Mouse (Mus musculus): ENCODE measurements at regions not wholly inside any gene's neighbourhood (a gene's known extent, or its start where the extent isn't known, plus 50 kb on each side); places are given as distances from the start of the nearest gene placed in this dataset.
A peak's percentile ranks its signal among the peaks of the same experiment; 100 is the strongest.

DNA sequence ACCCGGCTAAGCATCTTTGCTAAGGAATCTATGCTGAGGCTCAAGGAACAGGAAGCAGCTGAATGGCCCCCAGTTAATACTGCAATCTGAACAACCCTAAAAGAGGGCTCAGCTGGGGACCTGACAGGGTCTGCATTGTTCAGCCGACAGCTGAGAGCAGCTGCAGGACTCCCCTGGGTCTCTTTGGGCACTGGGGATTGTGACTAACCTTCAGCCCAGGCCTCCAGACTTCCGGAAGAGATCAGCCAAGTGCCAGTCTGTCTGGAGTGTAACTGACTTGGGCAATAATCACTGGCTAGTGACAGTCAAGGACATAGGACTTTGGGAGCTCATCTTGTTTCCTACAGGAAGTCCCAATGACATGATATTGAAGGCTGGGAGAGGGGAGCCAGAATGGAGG is 73.1 kb downstream of the Rpusd4 start:
- H3K4me2 ChIP-seq (replicated peaks; ENCODE audit: low read depth, low read length), result no peak overlapping the region
- TF ChIP-seq EP300 (IDR thresholded peaks at IDR 0.05), result no peak
- no peak for TF ChIP-seq CTCF (IDR thresholded peaks at IDR 0.05)
- H3K4me1 ChIP-seq (ENCODE audit: insufficient read depth, low read depth, low read length), result peaks cover 13% of the 10 kb centered on the region; the same call in 1 of the 2 replicates
- 21% methylated on average over 3 of the region's 3 CpGs for WGBS
- H3K27me3 ChIP-seq (replicated peaks; ENCODE audit: insufficient read depth, low read length), result no peaks in the 10 kb centered on the region
- no peak overlapping the region for H3K27ac ChIP-seq (ENCODE audit: low read length)
- ATAC-seq (peak; percentile 20; the same call in 1 of the 2 replicates), DNase-seq (ENCODE audit: low spot score) (peak; percentile 16)
- H3K9me3 ChIP-seq (ENCODE audit: low read length), result no peaks in the 10 kb centered on the region
- no peak overlapping the region for H3K9ac ChIP-seq (replicated peaks; ENCODE audit: low read depth)
- H3K36me3 ChIP-seq (ENCODE audit: insufficient read depth, low read length), result no peaks in the 10 kb centered on the region
- no peak overlapping the region for H3K4me3 ChIP-seq (ENCODE audit: low read depth, low read length)

DNA sequence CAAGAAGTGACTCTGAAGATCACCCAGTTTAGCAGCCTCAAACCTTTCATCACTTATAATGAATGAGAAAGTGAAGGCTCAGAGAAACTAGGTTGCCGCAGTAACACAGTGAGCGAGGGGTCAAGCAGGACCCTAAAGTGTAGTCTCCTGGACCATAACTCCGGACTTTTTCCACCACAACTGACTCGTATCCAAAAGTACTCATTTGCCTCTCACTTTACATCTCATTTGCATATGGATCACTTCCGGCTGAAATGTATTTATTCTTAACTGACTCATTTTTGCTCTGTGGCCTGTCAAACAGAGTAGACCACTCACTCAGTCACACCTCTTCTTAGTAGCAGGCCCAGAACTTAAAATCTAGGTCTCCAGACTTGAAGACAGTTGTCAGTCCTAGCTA is 73.7 kb downstream of the Rpusd4 start:
- Histone ChIP-seq H3K4me2 (replicated peaks; ENCODE audit: low read depth, low read length) (no peak overlapping the region), H3K9ac (replicated peaks; ENCODE audit: low read depth) (no peak overlapping the region), H3K4me3 (ENCODE audit: low read depth, low read length) (no peak overlapping the region), H3K4me1 (ENCODE audit: insufficient read depth, low read depth, low read length) (peaks cover 10% of the 10 kb centered on the region; the same call in 1 of the 2 replicates), H3K27me3 (replicated peaks; ENCODE audit: insufficient read depth, low read length) (no peaks in the 10 kb centered on the region), H3K27ac (ENCODE audit: low read length) (no peak overlapping the region; the same call in 1 of the 2 replicates), H3K9me3 (ENCODE audit: low read length) (no peaks in the 10 kb centered on the region), H3K36me3 (ENCODE audit: insufficient read depth, low read length) (no peaks in the 10 kb centered on the region)
- 72% methylated on average over 5 of the region's 5 CpGs for WGBS
- no peak for DNase-seq (ENCODE audit: low spot score)
- ATAC-seq, result no peak
- TF ChIP-seq EP300 (IDR thresholded peaks at IDR 0.05), result no peak
- no peak for TF ChIP-seq CTCF (IDR thresholded peaks at IDR 0.05)

DNA sequence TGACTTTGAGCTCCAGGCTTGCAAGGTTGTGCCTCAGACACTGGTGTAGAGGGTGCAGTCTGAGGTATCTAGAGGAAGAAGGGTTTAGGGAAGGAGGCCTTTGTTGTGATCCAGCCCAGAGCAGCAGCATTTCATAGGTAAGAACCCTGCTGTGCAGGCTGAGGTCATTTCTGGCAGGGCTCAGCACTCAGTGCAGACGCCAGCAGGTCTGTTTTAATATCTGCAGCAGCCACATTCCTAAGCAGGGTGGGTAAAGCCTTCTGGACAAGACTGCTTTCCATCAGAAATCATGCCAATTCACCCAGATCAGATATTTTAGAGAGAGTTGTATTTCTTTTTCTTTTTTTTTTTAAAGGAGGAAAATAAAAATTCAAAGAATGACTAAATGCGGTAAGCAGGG is 74.8 kb downstream of the Rpusd4 start:
- TF ChIP-seq CTCF (IDR thresholded peaks at IDR 0.05), result no peak
- TF ChIP-seq EP300 (IDR thresholded peaks at IDR 0.05), result no peak
- ATAC-seq (peak; percentile 81), DNase-seq (ENCODE audit: low spot score) (peak; percentile 74)
- Histone ChIP-seq H3K9ac (replicated peaks; ENCODE audit: low read depth) (no peak overlapping the region), H3K4me1 (ENCODE audit: insufficient read depth, low read depth, low read length) (peaks cover 10% of the 10 kb centered on the region; the same call in 1 of the 2 replicates), H3K4me3 (ENCODE audit: low read depth, low read length) (no peak overlapping the region), H3K36me3 (ENCODE audit: insufficient read depth, low read length) (no peaks in the 10 kb centered on the region), H3K4me2 (replicated peaks; ENCODE audit: low read depth, low read length) (no peak overlapping the region), H3K27me3 (replicated peaks; ENCODE audit: insufficient read depth, low read length) (no peaks in the 10 kb centered on the region), H3K9me3 (ENCODE audit: low read length) (no peaks in the 10 kb centered on the region), H3K27ac (ENCODE audit: low read length) (no peak overlapping the region)
- 46% methylated on average over 2 of the region's 2 CpGs for WGBS

DNA sequence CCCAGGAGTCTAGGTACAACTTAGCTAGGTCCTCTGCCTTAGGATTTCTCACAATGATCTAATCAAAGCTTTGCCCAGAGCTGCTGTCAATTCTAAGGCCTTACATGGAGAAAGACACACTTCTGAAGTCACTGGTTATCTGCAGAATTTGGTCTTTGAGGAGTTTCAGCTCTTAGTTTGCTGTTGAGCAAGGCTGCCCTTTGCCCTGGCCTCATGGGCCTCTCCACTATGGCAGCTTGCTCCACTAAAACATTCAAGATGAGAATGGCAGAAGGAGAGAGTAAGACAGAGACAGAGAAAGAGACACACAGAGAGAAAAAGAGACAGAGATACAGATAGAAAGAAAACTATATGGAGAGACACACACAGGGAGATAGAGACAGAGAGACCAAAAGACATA is 75.7 kb downstream of the Rpusd4 start:
- Histone ChIP-seq H3K9me3 (ENCODE audit: low read length) (no peaks in the 10 kb centered on the region), H3K4me3 (ENCODE audit: low read depth, low read length) (no peak overlapping the region), H3K9ac (replicated peaks; ENCODE audit: low read depth) (no peak overlapping the region), H3K4me2 (replicated peaks; ENCODE audit: low read depth, low read length) (no peak overlapping the region), H3K4me1 (ENCODE audit: insufficient read depth, low read depth, low read length) (peaks cover 10% of the 10 kb centered on the region; the same call in 1 of the 2 replicates), H3K27ac (ENCODE audit: low read length) (no peak overlapping the region), H3K36me3 (ENCODE audit: insufficient read depth, low read length) (no peaks in the 10 kb centered on the region), H3K27me3 (replicated peaks; ENCODE audit: insufficient read depth, low read length) (no peaks in the 10 kb centered on the region)
- no peak for ATAC-seq
- no peak for DNase-seq (ENCODE audit: low spot score)
- TF ChIP-seq CTCF (IDR thresholded peaks at IDR 0.05) (no peak), EP300 (IDR thresholded peaks at IDR 0.05) (no peak)

DNA sequence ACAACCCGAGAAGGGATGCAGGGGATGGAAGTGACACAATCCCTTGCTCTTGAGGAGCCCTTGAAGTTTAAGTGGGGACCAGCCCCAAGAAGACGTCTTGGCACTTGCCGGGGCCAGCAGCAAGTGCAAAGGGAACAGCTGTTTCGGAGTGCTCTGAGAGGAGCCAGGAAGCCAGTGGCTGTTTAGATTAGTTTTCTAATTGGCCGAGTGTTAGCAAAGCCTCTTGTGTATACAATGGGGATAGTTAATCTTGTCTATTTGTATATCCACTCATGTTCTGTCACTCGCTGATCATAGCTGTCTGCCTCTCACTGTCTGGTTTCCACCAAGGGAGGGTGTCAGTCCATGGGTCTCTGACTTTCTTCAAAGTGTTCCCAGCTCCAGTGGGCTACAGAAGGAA is 76.6 kb upstream of the Cdon start:
- no peak overlapping the region for H3K9ac ChIP-seq (replicated peaks; ENCODE audit: low read depth)
- peak; percentile 67 for ATAC-seq
- TF ChIP-seq EP300 (IDR thresholded peaks at IDR 0.05) (no peak), CTCF (IDR thresholded peaks at IDR 0.05) (no peak)
- no peaks in the 10 kb centered on the region for H3K36me3 ChIP-seq (ENCODE audit: insufficient read depth, low read length)
- no peak overlapping the region for H3K4me2 ChIP-seq (replicated peaks; ENCODE audit: low read depth, low read length)
- H3K27me3 ChIP-seq (replicated peaks; ENCODE audit: insufficient read depth, low read length), result no peaks in the 10 kb centered on the region
- H3K4me1 ChIP-seq (ENCODE audit: insufficient read depth, low read depth, low read length), result peaks cover 10% of the 10 kb centered on the region; the same call in 1 of the 2 replicates
- H3K4me3 ChIP-seq (ENCODE audit: low read depth, low read length), result no peak overlapping the region
- 4% methylated on average over 6 of the region's 6 CpGs for WGBS
- DNase-seq (ENCODE audit: low spot score), result peak; percentile 73
- no peak overlapping the region for H3K27ac ChIP-seq (ENCODE audit: low read length)
- no peaks in the 10 kb centered on the region for H3K9me3 ChIP-seq (ENCODE audit: low read length)

DNA sequence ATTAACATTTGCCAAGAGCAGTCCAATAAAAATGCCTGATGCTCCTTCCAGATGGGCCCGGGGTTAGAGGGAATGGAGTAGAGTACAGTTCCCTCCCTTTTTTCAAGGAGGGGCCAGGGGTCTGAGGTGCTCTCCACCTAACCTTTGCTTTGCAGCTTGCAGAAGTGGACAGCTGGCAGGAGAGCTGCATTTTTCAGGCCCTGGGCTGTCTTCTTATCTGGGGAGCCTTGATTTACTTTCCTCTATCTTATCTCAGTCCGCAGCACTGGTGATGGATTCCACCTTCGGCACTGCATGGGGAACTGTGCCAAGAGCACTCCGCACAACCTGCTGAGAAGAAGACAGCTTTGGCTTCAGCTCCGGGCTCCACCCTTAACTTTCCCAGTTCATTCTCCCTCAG is 74.5 kb upstream of the Cdon start:
- Histone ChIP-seq H3K9me3 (ENCODE audit: low read length) (no peaks in the 10 kb centered on the region), H3K27ac (ENCODE audit: low read length) (no peak overlapping the region), H3K9ac (replicated peaks; ENCODE audit: low read depth) (no peak overlapping the region), H3K4me1 (ENCODE audit: insufficient read depth, low read depth, low read length) (peaks cover 6% of the 10 kb centered on the region; the same call in 1 of the 2 replicates), H3K4me2 (replicated peaks; ENCODE audit: low read depth, low read length) (no peak overlapping the region), H3K4me3 (ENCODE audit: low read depth, low read length) (no peak overlapping the region), H3K27me3 (replicated peaks; ENCODE audit: insufficient read depth, low read length) (no peaks in the 10 kb centered on the region), H3K36me3 (ENCODE audit: insufficient read depth, low read length) (no peaks in the 10 kb centered on the region)
- TF ChIP-seq CTCF (IDR thresholded peaks at IDR 0.05) (no peak), EP300 (IDR thresholded peaks at IDR 0.05) (no peak)
- WGBS, result 14% methylated on average over 5 of the region's 5 CpGs
- DNase-seq (ENCODE audit: low spot score), result no peak
- no peak for ATAC-seq

DNA sequence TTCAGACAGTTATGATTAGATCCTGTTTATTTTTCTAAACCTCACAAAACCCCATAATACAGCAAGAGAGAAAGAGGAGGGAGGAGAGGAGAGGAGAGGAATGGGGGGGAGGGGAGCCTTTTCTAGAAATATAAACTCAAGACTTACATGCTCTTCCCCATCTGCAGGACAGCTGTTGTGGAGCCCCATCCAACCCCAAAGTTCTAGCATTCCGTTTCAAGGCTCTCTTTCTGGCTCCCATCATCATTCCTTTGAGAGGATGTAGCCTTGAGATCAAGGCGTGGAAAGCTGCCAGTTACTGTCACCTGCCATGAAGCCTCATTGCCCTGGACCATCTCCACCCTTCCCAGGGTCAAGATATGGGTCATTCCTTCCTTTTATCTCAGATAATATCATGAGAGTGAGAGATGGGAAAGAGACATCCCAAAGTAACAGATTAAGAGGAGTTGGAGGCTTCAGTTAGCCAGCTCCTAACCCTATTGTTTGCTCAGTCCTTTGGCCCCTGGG is 70.8 kb upstream of the Cdon start:
- Histone ChIP-seq H3K4me1 (ENCODE audit: insufficient read depth, low read depth, low read length) (no peaks in the 10 kb centered on the region), H3K27me3 (replicated peaks; ENCODE audit: insufficient read depth, low read length) (no peaks in the 10 kb centered on the region), H3K9ac (replicated peaks; ENCODE audit: low read depth) (no peak overlapping the region), H3K27ac (ENCODE audit: low read length) (no peak overlapping the region), H3K36me3 (ENCODE audit: insufficient read depth, low read length) (no peaks in the 10 kb centered on the region), H3K9me3 (ENCODE audit: low read length) (no peaks in the 10 kb centered on the region), H3K4me2 (replicated peaks; ENCODE audit: low read depth, low read length) (no peak overlapping the region), H3K4me3 (ENCODE audit: low read depth, low read length) (no peak overlapping the region)
- DNase-seq (ENCODE audit: low spot score) (no peak), ATAC-seq (no peak)
- 58% methylated on average over 2 of the region's 2 CpGs for WGBS
- TF ChIP-seq EP300 (IDR thresholded peaks at IDR 0.05), result no peak
- no peak for TF ChIP-seq CTCF (IDR thresholded peaks at IDR 0.05)

Data from lung, postnatal 0 days (tissue).